Mouse (Mus musculus): ENCODE results near the gene Grap2. TPM values are rescaled to one million over a fixed set of nuclear protein-coding genes. Genes with fewer than 3 reads are reported as not detected.

The Grap2 gene
- polyA plus RNA-seq, 1 experiment, result under 0.01 TPM

GRCm38 (mm10) chr15:80660963-80661362, 88.6 kb downstream of the Grap2 start:
- no peak overlapping the region for H3ac ChIP-seq (ENCODE audit: control insufficient read depth, insufficient read length, low read depth)
- no peaks in the 10 kb centered on the region for H3K27me3 ChIP-seq (ENCODE audit: control insufficient read depth, insufficient read depth, insufficient read length)
- H3K36me3 ChIP-seq (ENCODE audit: control insufficient read depth, insufficient read depth), result no peaks in the 10 kb centered on the region
- no peak overlapping the region for H3K4me3 ChIP-seq (ENCODE audit: insufficient read depth, poor library complexity, severe bottlenecking)
- H3K79me2 ChIP-seq (ENCODE audit: control insufficient read depth, insufficient read depth), result no peaks in the 10 kb centered on the region
- H3K79me3 ChIP-seq (ENCODE audit: low read depth), result no peaks in the 10 kb centered on the region
- no peak for TF ChIP-seq MAX (IDR thresholded peaks at IDR 0.05)
- no peak for TF ChIP-seq CEBPB (IDR thresholded peaks at IDR 0.05; ENCODE audit: low read depth)
- TF ChIP-seq USF1 (IDR thresholded peaks at IDR 0.05; ENCODE audit: low read depth), result no peak
- TF ChIP-seq FOSL1 (IDR thresholded peaks at IDR 0.05; ENCODE audit: insufficient read depth, low read length, poor library complexity, severe bottlenecking), result no peak
- TF ChIP-seq MYOD1 (IDR thresholded peaks at IDR 0.05; ENCODE audit: control insufficient read depth, insufficient read length, low read depth), result no peak
- no peak for TF ChIP-seq CTCF (IDR thresholded peaks at IDR 0.05; ENCODE audit: control insufficient read depth, insufficient read depth, insufficient read length)
- no peak for TF ChIP-seq MYOG (IDR thresholded peaks at IDR 0.05; ENCODE audit: control insufficient read depth, extremely low read depth, insufficient read length)

- Histone ChIP-seq H3K79me3 (ENCODE audit: low read depth) (no peaks in the 10 kb centered on the region), H3K27me3 (ENCODE audit: control insufficient read depth, insufficient read depth, insufficient read length) (no peaks in the 10 kb centered on the region), H3ac (ENCODE audit: control insufficient read depth, insufficient read length, low read depth) (no peak overlapping the region), H3K4me3 (ENCODE audit: insufficient read depth, poor library complexity, severe bottlenecking) (no peak overlapping the region), H3K79me2 (ENCODE audit: control insufficient read depth, insufficient read depth) (no peaks in the 10 kb centered on the region), H3K36me3 (ENCODE audit: control insufficient read depth, insufficient read depth) (no peaks in the 10 kb centered on the region)
- TF ChIP-seq MYOG (IDR thresholded peaks at IDR 0.05; ENCODE audit: control insufficient read depth, extremely low read depth, insufficient read length) (no peak), FOSL1 (IDR thresholded peaks at IDR 0.05; ENCODE audit: insufficient read depth, low read length, poor library complexity, severe bottlenecking) (no peak), MAX (IDR thresholded peaks at IDR 0.05) (no peak), CEBPB (IDR thresholded peaks at IDR 0.05; ENCODE audit: low read depth) (no peak), CTCF (IDR thresholded peaks at IDR 0.05; ENCODE audit: control insufficient read depth, insufficient read depth, insufficient read length) (no peak), MYOD1 (IDR thresholded peaks at IDR 0.05; ENCODE audit: control insufficient read depth, insufficient read length, low read depth) (no peak), USF1 (IDR thresholded peaks at IDR 0.05; ENCODE audit: low read depth) (no peak)
Measured at GRCm38 (mm10) chr15:80664444-80664843, 92.0 kb downstream of the Grap2 start.

GRCm38 (mm10) chr15:80671295-80672252, 99.2 kb downstream of the Grap2 start, which contains the start of gene Fam83f:
Fam83f (plus strand) TSS chr15:80671847.
- Histone ChIP-seq H3ac (ENCODE audit: control insufficient read depth, insufficient read length, low read depth) (no peak within 1 kb of the TSS), H3K79me3 (ENCODE audit: low read depth) (no peaks in the 10 kb centered on the region), H3K79me2 (ENCODE audit: control insufficient read depth, insufficient read depth) (no peaks in the 10 kb centered on the region), H3K4me3 (ENCODE audit: insufficient read depth, poor library complexity, severe bottlenecking) (no peak within 1 kb of the TSS), H3K27me3 (ENCODE audit: control insufficient read depth, insufficient read depth, insufficient read length) (no peaks in the 10 kb centered on the region), H3K36me3 (ENCODE audit: control insufficient read depth, insufficient read depth) (no peaks in the 10 kb centered on the region)
- TF ChIP-seq MYOD1 (IDR thresholded peaks at IDR 0.05; ENCODE audit: control insufficient read depth, insufficient read length, low read depth) (no peak), CTCF (IDR thresholded peaks at IDR 0.05; ENCODE audit: control insufficient read depth, insufficient read depth, insufficient read length) (no peak), MYOG (IDR thresholded peaks at IDR 0.05; ENCODE audit: control insufficient read depth, extremely low read depth, insufficient read length) (no peak), CEBPB (IDR thresholded peaks at IDR 0.05; ENCODE audit: low read depth) (no peak), FOSL1 (IDR thresholded peaks at IDR 0.05; ENCODE audit: insufficient read depth, low read length, poor library complexity, severe bottlenecking) (no peak), USF1 (IDR thresholded peaks at IDR 0.05; ENCODE audit: low read depth) (no peak), MAX (IDR thresholded peaks at IDR 0.05) (no peak)

GRCm38 (mm10) chr15:80672810-80673209, 100.4 kb downstream of the Grap2 start:
- Histone ChIP-seq H3K27me3 (ENCODE audit: control insufficient read depth, insufficient read depth, insufficient read length) (no peaks in the 10 kb centered on the region), H3K79me3 (ENCODE audit: low read depth) (no peaks in the 10 kb centered on the region), H3K79me2 (ENCODE audit: control insufficient read depth, insufficient read depth) (no peaks in the 10 kb centered on the region), H3ac (ENCODE audit: control insufficient read depth, insufficient read length, low read depth) (no peak overlapping the region), H3K36me3 (ENCODE audit: control insufficient read depth, insufficient read depth) (no peaks in the 10 kb centered on the region), H3K4me3 (ENCODE audit: insufficient read depth, poor library complexity, severe bottlenecking) (no peak overlapping the region)
- TF ChIP-seq CTCF (IDR thresholded peaks at IDR 0.05; ENCODE audit: control insufficient read depth, insufficient read depth, insufficient read length) (no peak), FOSL1 (IDR thresholded peaks at IDR 0.05; ENCODE audit: insufficient read depth, low read length, poor library complexity, severe bottlenecking) (no peak), CEBPB (IDR thresholded peaks at IDR 0.05; ENCODE audit: low read depth) (no peak), USF1 (IDR thresholded peaks at IDR 0.05; ENCODE audit: low read depth) (no peak), MAX (IDR thresholded peaks at IDR 0.05) (no peak), MYOD1 (IDR thresholded peaks at IDR 0.05; ENCODE audit: control insufficient read depth, insufficient read length, low read depth) (no peak), MYOG (IDR thresholded peaks at IDR 0.05; ENCODE audit: control insufficient read depth, extremely low read depth, insufficient read length) (no peak)

- no peak for TF ChIP-seq MYOD1 (IDR thresholded peaks at IDR 0.05; ENCODE audit: control insufficient read depth, insufficient read length, low read depth)
- TF ChIP-seq USF1 (IDR thresholded peaks at IDR 0.05; ENCODE audit: low read depth), result no peak
- H3ac ChIP-seq (ENCODE audit: control insufficient read depth, insufficient read length, low read depth), result no peak overlapping the region
- H3K36me3 ChIP-seq (ENCODE audit: control insufficient read depth, insufficient read depth), result no peaks in the 10 kb centered on the region
- H3K79me2 ChIP-seq (ENCODE audit: control insufficient read depth, insufficient read depth), result no peaks in the 10 kb centered on the region
- no peak overlapping the region for H3K4me3 ChIP-seq (ENCODE audit: insufficient read depth, poor library complexity, severe bottlenecking)
- H3K79me3 ChIP-seq (ENCODE audit: low read depth), result no peaks in the 10 kb centered on the region
- no peaks in the 10 kb centered on the region for H3K27me3 ChIP-seq (ENCODE audit: control insufficient read depth, insufficient read depth, insufficient read length)
Measured at GRCm38 (mm10) chr15:80673337-80674095, 101.1 kb downstream of the Grap2 start.
